23 mouse cellular contexts compared by ENCODE assay signal in genomic region chr4:99491536-99492514, GRCm38 (mm10).
DNase-seq lines count a peak whose midpoint lies in the region; ATAC-seq and TF ChIP-seq lines count a peak whose summit lies in the region.
"Had no signal": no experiment of that assay in that cellular context is flagged by ENCODE, and none has a peak within 500 bp of the region (broad histone marks: within the 10 kb centered on the region; RNA-seq: fewer than 3 reads in every experiment).

No protein-coding gene starts in this region.

- H3K36me3 ChIP-seq in forebrain, embryonic 10.5 days (replicated peaks): no peaks in the 10 kb centered on the region
- H3K36me3 ChIP-seq: embryonic facial prominence, embryonic 12.5 days; heart, embryonic 15.5 days; hindbrain, embryonic 10.5 days; kidney, embryonic 15.5 days; limb, embryonic 12.5 days; liver, embryonic 12.5 days had no signal

- no peak overlapping the region for H3K4me3 ChIP-seq in forebrain, embryonic 10.5 days
- H3K4me3 ChIP-seq: embryonic facial prominence, embryonic 12.5 days; heart, embryonic 15.5 days; hindbrain, embryonic 10.5 days; kidney, embryonic 15.5 days; limb, embryonic 12.5 days; liver, embryonic 12.5 days had no signal

- no peak for TF ChIP-seq CTCF in Patski (IDR thresholded peaks at IDR 0.05)

- DNase-seq in frontal cortex, postnatal 10 days (ENCODE audit: low spot score in 2 of 2): no peak
- DNase-seq in left cerebral cortex, adult 11 months (ENCODE audit: low spot score): peak; percentile 6
- DNase-seq in left cerebral cortex, postnatal 25 days (ENCODE audit: low spot score in 2 of 2): no peak
- peak; percentile 83 for DNase-seq in Patski (ENCODE audit: low read depth, low spot score)
- DNase-seq in forebrain, embryonic 10.5 days (ENCODE audit: extremely low spot score, low spot score): no peak
- no peak for DNase-seq in ovary, adult 18-20 months (ENCODE audit: low spot score)
- DNase-seq: cerebellum, adult 11-12 months; cerebellum, postnatal 25 days; kidney, postnatal 4 days; lung, embryonic 14.5 days; lung, postnatal 4 days; right cerebral cortex, postnatal 4 days; thymus, postnatal 25 days had no signal

- H3K27me3 ChIP-seq in Patski: no peaks in the 10 kb centered on the region
- H3K27me3 ChIP-seq in forebrain, embryonic 10.5 days (ENCODE audit: poor library complexity, severe bottlenecking): no peaks in the 10 kb centered on the region
- H3K27me3 ChIP-seq: CH12.LX; embryonic facial prominence, embryonic 12.5 days; heart, embryonic 15.5 days; kidney, embryonic 15.5 days; limb, embryonic 12.5 days; liver, embryonic 12.5 days had no signal

- CTCF ChIA-PET in Patski (lab: Charles Lee): interaction anchor here (1.1 kb wide), 1 partner anchor 127 kb away, joined by 3 read pairs; no protein-coding TSS in a partner anchor

- H3K27ac ChIP-seq in forebrain, embryonic 10.5 days: no peak overlapping the region
- H3K27ac ChIP-seq: embryonic facial prominence, embryonic 12.5 days; heart, embryonic 15.5 days; hindbrain, embryonic 10.5 days; hindbrain, postnatal 0 days; kidney, embryonic 15.5 days; limb, embryonic 12.5 days; liver, embryonic 12.5 days had no signal

- H3K9me3 ChIP-seq in forebrain, embryonic 10.5 days: no peaks in the 10 kb centered on the region
- H3K9me3 ChIP-seq: embryonic facial prominence, embryonic 12.5 days; heart, embryonic 15.5 days; hindbrain, embryonic 10.5 days; kidney, embryonic 15.5 days; limb, embryonic 12.5 days; liver, embryonic 12.5 days had no signal

- peak; percentile 28 for ATAC-seq in frontal cortex, adult (ENCODE audit: low TSS enrichment)
- peak; percentile 82 for ATAC-seq in Patski
- ATAC-seq: hindbrain, postnatal 0 days; intestine, postnatal 0 days; liver, embryonic 12.5 days had no signal

- 0 out of 2 replicates have a peak, but pooled peaks cover 4% of the 10 kb centered on the region for H3K4me1 ChIP-seq in forebrain, embryonic 10.5 days
- H3K4me1 ChIP-seq: embryonic facial prominence, embryonic 12.5 days; heart, embryonic 15.5 days; hindbrain, embryonic 10.5 days; kidney, embryonic 15.5 days; limb, embryonic 12.5 days; liver, embryonic 12.5 days had no signal

- POLR2A ChIA-PET in Patski (lab: Charles Lee): interaction anchor here (0.5 kb wide), 1 partner anchor 680 kb away, joined by 4 read pairs; no protein-coding TSS in a partner anchor

- intact Hi-C loops in left cerebral cortex, postnatal 25 days (cut with DNase I): no loop called here

- in situ Hi-C loops in Patski (cut with MboI; ENCODE audit: low pct_unique_long_range_greater_than_20kb): no loop called here

- WGBS in forebrain, embryonic 10.5 days: 80% methylated on average over 12 of the region's 12 CpGs

Comparison
In these comparisons a context has a peak if more than half of its experiments do, and no peak if none do; other contexts are left out.
1. DNase-seq: peak in left cerebral cortex, adult 11 months (single experiment) and Patski (single experiment); none in frontal cortex, postnatal 10 days (0 of 2), left cerebral cortex, postnatal 25 days (0 of 2), forebrain, embryonic 10.5 days (single experiment) and ovary, adult 18-20 months (single experiment).